22 mouse cellular contexts compared by ENCODE assay signal in genomic region chr2:131721631-131722545, GRCm38 (mm10).
A peak's percentile ranks its signal among the peaks of the same experiment; 100 is the strongest.
DNase-seq lines count a peak whose midpoint lies in the region; TF ChIP-seq lines count a peak whose summit lies in the region.
"Had no signal": no experiment of that assay in that cellular context is flagged by ENCODE, and none has a peak within 500 bp of the region (broad histone marks: within the 10 kb centered on the region; RNA-seq: fewer than 3 reads in every experiment).

No protein-coding gene starts in this region.

- H3K79me2 ChIP-seq in myocyte (ENCODE audit: control insufficient read depth, insufficient read depth): no peaks in the 10 kb centered on the region

- peak overlapping the region; percentile 63 for H3K4me2 ChIP-seq in myocyte (ENCODE audit: low read depth)
- H3K4me2 ChIP-seq: forebrain, embryonic 13.5 days; heart, embryonic 15.5 days; hindbrain, embryonic 15.5 days; limb, embryonic 12.5 days; liver, embryonic 13.5 days; midbrain, embryonic 11.5 days had no signal

- TF ChIP-seq POLR2A in myocyte (IDR thresholded peaks at IDR 0.05; ENCODE audit: insufficient read length, low read depth): no peak

- no peaks in the 10 kb centered on the region for H3K27me3 ChIP-seq in myocyte (ENCODE audit: control insufficient read depth, insufficient read depth, insufficient read length)
- H3K27me3 ChIP-seq: forebrain, embryonic 13.5 days; heart, embryonic 15.5 days; hindbrain, embryonic 15.5 days; limb, embryonic 12.5 days; liver, embryonic 13.5 days had no signal

- no peaks in the 10 kb centered on the region for H3K36me3 ChIP-seq in myocyte (ENCODE audit: control insufficient read depth, insufficient read depth)
- H3K36me3 ChIP-seq: heart, embryonic 15.5 days; hindbrain, embryonic 15.5 days; limb, embryonic 12.5 days; liver, embryonic 13.5 days had no signal

- DNase-seq in adrenal gland, adult 2 months: peak; percentile 75
- no peak for DNase-seq in adrenal gland, adult 18-20 months (ENCODE audit: low spot score in 2 of 2)
- peak; percentile 15 to 27 for DNase-seq in kidney, postnatal 36 days
- no peak for DNase-seq in kidney, postnatal 14 days
- DNase-seq in adrenal gland, postnatal 10 days: peak; percentile 30
- no peak for DNase-seq in cerebellum, adult 18-20 months
- DNase-seq in ovary, postnatal 10 days (ENCODE audit: low spot score): no peak
- DNase-seq: cerebellum, adult 11 months; cerebellum, postnatal 10 days; gastrocnemius, adult 2 months; heart, postnatal 4 days; liver, embryonic 13.5 days; lung, adult 2 months; lung, postnatal 14 days; spleen, adult 18-20 months; thymus, postnatal 14 days had no signal

- no peak overlapping the region for H3K4me3 ChIP-seq in myocyte
- H3K4me3 ChIP-seq: forebrain, embryonic 13.5 days; gastrocnemius, adult 2 months; heart, embryonic 15.5 days; hindbrain, embryonic 15.5 days; limb, embryonic 12.5 days; liver, embryonic 13.5 days had no signal

- H3ac ChIP-seq in myocyte (ENCODE audit: control insufficient read depth, insufficient read length): no peak overlapping the region

TF ChIP-seq in myocyte, 11 proteins besides CTCF, POLR2A, EP300 and RAD21:
- TF ChIP-seq MYOD1 (IDR thresholded peaks at IDR 0.05; ENCODE audit: control insufficient read depth in 1 of 3, insufficient read length in 2 of 3, low read depth in 2 of 3): no peak
- 0 out of 2 replicates have a peak, but pooled peaks have one; percentile 39 for TF ChIP-seq CEBPB (IDR thresholded peaks at IDR 0.05; ENCODE audit: insufficient read depth, poor library complexity, severe bottlenecking)

Comparison
In these comparisons a context has a peak if more than half of its experiments do, and no peak if none do; other contexts are left out.
1. DNase-seq: peak in adrenal gland, adult 2 months (single experiment), kidney, postnatal 36 days (2 of 2) and adrenal gland, postnatal 10 days (single experiment); none in adrenal gland, adult 18-20 months (0 of 2), kidney, postnatal 14 days (single experiment), cerebellum, adult 18-20 months (0 of 2) and ovary, postnatal 10 days (single experiment).